Mouse (Mus musculus): ENCODE data around the gene Chil1.

DNA sequence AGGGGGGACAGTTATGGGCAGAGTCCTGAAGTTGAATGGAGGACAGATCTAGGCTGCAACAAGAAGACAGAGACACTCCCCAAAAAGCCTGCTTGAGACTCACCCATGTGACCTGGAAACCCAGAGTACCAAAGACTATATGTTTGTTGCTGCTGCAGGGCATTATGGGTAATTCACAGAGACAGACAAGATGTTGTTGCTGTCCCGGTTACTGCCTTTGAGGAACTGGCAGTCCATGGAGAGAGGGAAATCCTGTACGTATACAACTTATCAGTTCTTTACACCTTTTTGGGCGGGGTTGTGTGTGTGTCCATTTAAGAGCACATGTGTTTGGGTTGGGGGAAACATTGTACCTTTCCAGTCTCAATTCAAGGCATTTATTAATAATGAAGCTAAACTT lies 49.7 kb downstream of the Chil1 start:
- TF ChIP-seq CHD1 (IDR thresholded peaks at IDR 0.05; ENCODE audit: low read depth, low read length) = no peak
- no peak for TF ChIP-seq IRF4 (IDR thresholded peaks at IDR 0.05; ENCODE audit: low read depth, low read length)
- no peak for TF ChIP-seq MYC (IDR thresholded peaks at IDR 0.05; ENCODE audit: low read depth, low read length)
- TF ChIP-seq MAFK (IDR thresholded peaks at IDR 0.05; ENCODE audit: insufficient replicate concordance, low read length) = no peak
- no peak for TF ChIP-seq CTCF (conservative IDR thresholded peaks at IDR 0.05 in 1 of 2, IDR thresholded peaks at IDR 0.05 in 1 of 2; ENCODE audit: low read depth in 2 of 2, low read length in 2 of 2)
